Mouse (Mus musculus) olfactory bulb, adult 2 months (tissue): ENCODE data around the gene Lbx2. TPM values are rescaled to one million over a fixed set of nuclear protein-coding genes. Genes with fewer than 3 reads are reported as not detected.

Experiments
- H3K27ac ChIP-seq: fragments of 200-500 bp; 2 replicates; pipeline ENCODE4 v1.5.1; 2012; ENCODE audit warnings: low read depth, low read length; ENCODE audit not compliant: insufficient read depth
- H3K4me1 ChIP-seq: fragments of 200-500 bp; 2 replicates; pipeline ENCODE4 v1.6.1; 2012; ENCODE audit warnings: low read length; ENCODE audit not compliant: control insufficient read depth, insufficient read depth
- H3K4me3 ChIP-seq: fragments of 200-500 bp; 2 replicates; pipeline ENCODE4 v1.5.1; 2012; ENCODE audit warnings: mild to moderate bottlenecking, low read depth, low read length, moderate library complexity; ENCODE audit not compliant: insufficient read depth
- CTCF ChIP-seq: fragments of 200-500 bp; IDR thresholded peaks from 2 replicates; pipeline ENCODE4 v1.5.1; 2012; ENCODE audit warnings: low read depth, mild to moderate bottlenecking, low read length, moderate library complexity; ENCODE audit not compliant: insufficient read depth
- POLR2A ChIP-seq: fragments of 200-500 bp; IDR thresholded peaks from 2 replicates; pipeline ENCODE4 v1.6.1; 2012; ENCODE audit warnings: mild to moderate bottlenecking, low read depth, low read length, moderate library complexity; ENCODE audit not compliant: insufficient read depth
- WGBS: fragments of 180-500 bp; shearing (Covaris S2); methylation state at CpG from one replicate; pipeline ENCODE4 v1.1.7; 2018; 5-methylcytosine and 5-hydroxymethylcytosine counted together
- polyA plus RNA-seq: library from polyadenylated mRNA; stranded (reverse); fragments of >200 nt; gene quantifications from 2 replicates; pipeline ENCODE4 v1.2.4, GENCODE M21; 2012; ENCODE audit warnings: low replicate concordance; ENCODE audit not compliant: missing spikeins, insufficient read depth, insufficient read length

The Lbx2 gene
- polyA plus RNA-seq, 1 experiment = not detected

- peaks cover 19% of the 10 kb centered on the region for H3K4me1 ChIP-seq
- H3K4me3 ChIP-seq = peak overlapping the region; percentile 87
- under 1% methylated on average over 30 of the region's 30 CpGs for WGBS
- no peak overlapping the region for H3K27ac ChIP-seq
- no peak for TF ChIP-seq CTCF
- TF ChIP-seq POLR2A = no peak
These were observed 38.7 kb downstream of the Lbx2 start for GRCm38 (mm10) chr6:83124851-83125312.

DNA sequence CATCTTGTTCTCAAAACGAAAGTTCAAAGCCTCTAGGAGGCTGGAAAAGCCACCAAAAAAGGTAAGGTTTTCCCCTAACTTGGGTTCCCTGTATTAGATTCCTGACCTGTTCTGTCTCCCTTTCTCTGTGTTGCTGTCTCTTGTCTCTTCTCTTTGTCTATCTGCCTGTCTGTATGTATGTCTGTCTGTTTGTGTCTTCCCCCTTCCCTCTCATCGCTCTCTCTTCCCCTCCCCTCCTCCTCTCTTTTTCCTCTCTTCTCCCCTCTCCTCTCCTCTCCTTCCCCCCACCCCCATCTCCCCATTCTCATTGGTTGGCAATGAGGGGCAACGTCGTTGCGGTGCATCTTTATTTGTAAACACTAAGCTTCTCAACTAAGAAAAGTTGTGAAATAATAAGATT lies 39.2 kb downstream of the Lbx2 start, which contains the start of gene Ino80b:
Gene Ino80b, minus strand, starts transcription at position 101 of the 400 bp plus-strand sequence.
- WGBS = 24% methylated on average over 5 of the region's 5 CpGs
- no peak within 1 kb of the TSS for H3K27ac ChIP-seq

GRCm38 (mm10) chr6:83127419-83127818 lies 41.3 kb downstream of the Lbx2 start:
- no peak overlapping the region for H3K4me3 ChIP-seq
- TF ChIP-seq POLR2A (no peak), CTCF (no peak)
- 95% methylated on average over 5 of the region's 5 CpGs for WGBS
- H3K27ac ChIP-seq = no peak overlapping the region
- peaks cover 9% of the 10 kb centered on the region for H3K4me1 ChIP-seq

More for the DNA sequence above, 39.2 kb downstream of the Lbx2 start, which contains the start of gene Ino80b:
- TF ChIP-seq CTCF = no peak
- no peak for TF ChIP-seq POLR2A
- peak within 1 kb of the TSS; percentile 87 for H3K4me3 ChIP-seq
- peaks cover 16% of the 10 kb centered on the region for H3K4me1 ChIP-seq

DNA sequence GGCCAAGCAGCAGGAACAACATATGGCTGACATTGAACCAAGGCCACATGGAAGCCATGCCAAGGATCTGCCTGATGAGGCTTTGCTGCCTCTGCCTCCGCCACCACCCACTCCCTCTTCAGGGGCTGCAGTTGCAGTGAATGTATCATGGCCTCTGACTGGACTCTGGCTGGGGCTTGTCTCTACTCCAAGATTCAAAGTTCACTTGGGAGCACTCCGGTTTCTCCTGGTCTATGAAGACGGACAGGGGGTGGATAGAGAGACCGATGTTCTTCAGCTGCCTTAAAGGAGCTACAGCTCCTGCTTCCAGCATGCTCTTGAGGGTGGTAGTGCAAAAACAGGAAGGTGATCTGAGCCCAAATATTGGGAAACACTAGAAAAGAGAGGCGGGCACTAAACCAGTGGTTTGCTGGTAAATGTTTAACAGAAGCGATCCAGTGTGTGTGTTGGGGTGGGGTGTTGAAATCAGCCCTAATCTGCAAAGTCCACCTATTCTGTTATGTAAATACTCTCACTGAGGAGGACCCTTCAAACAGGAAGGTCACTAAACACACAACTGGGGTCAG lies 45.4 kb downstream of the Lbx2 start:
- peaks cover 7% of the 10 kb centered on the region for H3K4me1 ChIP-seq
- no peak overlapping the region for H3K4me3 ChIP-seq
- TF ChIP-seq CTCF (no peak), POLR2A (no peak)
- 83% methylated on average over 6 of the region's 6 CpGs for WGBS
- no peak overlapping the region for H3K27ac ChIP-seq

DNA sequence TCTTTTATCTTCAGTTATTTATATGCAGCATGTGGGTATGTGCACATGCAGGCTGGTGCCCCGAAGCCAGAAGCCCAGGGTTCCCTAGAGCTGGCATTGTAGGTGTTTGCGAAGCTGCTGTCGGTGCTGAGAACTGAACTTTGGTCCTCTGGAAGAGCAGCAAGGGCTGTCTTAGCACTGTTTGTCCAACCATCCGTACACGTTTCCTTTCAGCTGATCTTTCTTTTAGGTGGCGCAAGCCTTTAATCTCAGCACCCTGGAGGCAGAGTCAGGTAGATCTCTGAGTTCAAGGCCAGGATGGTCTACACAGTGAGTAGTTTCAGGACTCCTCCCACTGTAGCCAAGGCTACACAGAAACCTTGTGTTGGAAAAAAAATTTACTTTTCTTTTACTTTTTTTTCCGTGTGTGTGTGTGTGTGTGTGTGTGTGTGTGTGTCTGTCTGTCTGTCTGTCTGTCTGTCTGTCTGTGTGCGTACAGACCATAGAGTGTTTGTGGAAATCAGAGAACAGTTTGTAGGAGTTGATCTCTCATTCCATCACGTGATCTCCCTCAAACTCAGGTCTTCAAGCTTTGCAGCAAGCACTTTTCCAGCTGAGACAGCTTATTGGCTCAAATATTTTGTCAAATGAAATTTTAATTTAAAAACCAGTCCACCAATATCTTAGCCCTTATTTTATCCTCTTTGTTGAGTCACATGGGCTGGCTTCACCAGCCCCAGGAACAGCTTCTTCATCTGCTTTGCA lies 46.2 kb downstream of the Lbx2 start:
- H3K4me3 ChIP-seq = no peak overlapping the region
- no peak overlapping the region for H3K27ac ChIP-seq
- TF ChIP-seq POLR2A = no peak
- no peak for TF ChIP-seq CTCF
- WGBS = 88% methylated on average over 9 of the region's 9 CpGs
- H3K4me1 ChIP-seq = peaks cover 14% of the 10 kb centered on the region

DNA sequence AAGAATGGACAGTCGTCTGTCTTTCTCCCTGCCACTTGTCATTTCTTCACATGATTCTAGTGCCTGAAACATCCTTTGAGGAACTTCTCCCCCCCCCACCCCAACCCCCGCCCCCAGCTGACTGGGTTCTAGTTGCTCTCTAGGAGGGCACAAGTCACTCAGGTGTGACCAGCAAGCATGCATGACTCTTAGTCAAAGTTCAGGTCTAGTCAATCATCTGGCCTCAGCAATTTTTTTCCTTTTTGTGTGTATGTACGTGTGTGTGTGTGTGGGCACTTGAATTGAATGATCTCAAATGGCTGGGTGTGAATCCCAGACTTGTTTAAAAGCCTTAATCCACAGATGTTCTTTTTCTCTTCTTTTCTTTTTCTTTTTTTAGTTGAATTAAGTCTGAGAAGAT lies 48.1 kb downstream of the Lbx2 start:
- Histone ChIP-seq H3K4me3 (no peak overlapping the region), H3K27ac (no peak overlapping the region), H3K4me1 (peaks cover 22% of the 10 kb centered on the region)
- TF ChIP-seq POLR2A = no peak
- no peak for TF ChIP-seq CTCF
- 72% methylated on average over 3 of the region's 3 CpGs for WGBS

DNA sequence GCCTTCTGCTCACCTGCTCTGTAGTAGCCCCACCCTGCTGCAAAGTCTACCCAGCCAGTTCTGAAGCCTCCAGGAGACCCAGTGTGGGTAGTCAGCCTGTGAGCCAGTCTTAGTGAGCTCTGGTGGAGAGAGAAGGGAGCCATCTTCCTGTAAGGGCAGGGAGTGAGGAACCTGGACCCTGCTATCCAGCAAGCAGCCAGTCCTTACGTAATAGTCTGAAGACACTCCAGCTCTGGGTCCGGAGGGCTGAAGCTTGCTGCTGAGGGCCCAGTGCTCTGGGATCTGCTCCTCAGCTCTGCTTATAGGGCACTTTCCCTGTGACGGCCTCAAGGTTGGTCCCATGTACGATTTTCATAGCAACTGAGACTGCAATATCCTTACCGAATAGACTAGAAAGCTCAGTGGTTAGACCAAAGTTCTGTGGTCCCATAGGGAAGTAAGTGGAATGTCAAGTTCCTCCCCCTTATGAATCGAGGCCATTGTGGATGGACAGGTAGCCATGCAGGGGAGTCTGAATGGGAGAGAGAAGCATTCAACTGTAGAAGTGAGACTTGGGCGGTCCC lies 48.9 kb downstream of the Lbx2 start, which contains the start of gene Rtkn:
Gene Rtkn, plus strand, starts transcription at position 513 of the 563 bp plus-strand sequence.
- TF ChIP-seq CTCF (no peak), POLR2A (no peak)
- H3K27ac ChIP-seq = no peak within 1 kb of the TSS
- H3K4me3 ChIP-seq = no peak within 1 kb of the TSS
- peaks cover 22% of the 10 kb centered on the region for H3K4me1 ChIP-seq
- WGBS = 68% methylated on average over 7 of the region's 7 CpGs

- Histone ChIP-seq H3K4me1 (peaks cover 22% of the 10 kb centered on the region), H3K4me3 (no peak overlapping the region), H3K27ac (no peak overlapping the region)
- TF ChIP-seq CTCF (no peak), POLR2A (no peak)
- 14% methylated on average over 37 of the region's 37 CpGs for WGBS
These were observed 49.5 kb downstream of the Lbx2 start for GRCm38 (mm10) chr6:83135571-83136161.
